Mouse (Mus musculus): Measurements from ENCODE around the gene Unc5a. TPM values are rescaled to one million over a fixed set of nuclear protein-coding genes. Genes with fewer than 3 reads are reported as not detected.

Unc5a gene
- polyA plus RNA-seq, 1 experiment from 2014 or later = 12.3 TPM

DNA sequence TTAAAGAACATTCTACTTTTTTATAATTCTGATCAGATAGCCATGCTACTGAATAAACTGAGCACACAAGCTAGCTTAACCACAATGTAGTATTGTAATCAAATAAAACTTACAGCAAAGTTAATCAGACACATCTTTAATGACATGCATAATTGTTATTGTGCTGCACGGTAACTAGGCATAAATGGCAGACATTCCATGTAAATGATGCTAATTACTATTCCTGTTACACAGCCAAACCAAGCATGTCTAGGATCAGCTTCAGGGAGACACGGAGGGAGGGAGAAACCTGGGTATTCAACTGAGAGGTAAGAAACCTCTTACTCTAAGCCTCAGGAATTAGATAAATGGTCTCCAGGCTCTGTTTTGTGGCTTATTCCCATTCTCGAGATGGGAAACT is 98.5 kb downstream of the Unc5a start:
- no peaks in the 10 kb centered on the region for H3K9me3 ChIP-seq (ENCODE audit: control insufficient read depth, low read length)
- no peaks in the 10 kb centered on the region for H3K36me3 ChIP-seq (ENCODE audit: control insufficient read depth, insufficient read depth, low read length)
- no peak overlapping the region for H3K9ac ChIP-seq (ENCODE audit: low read depth, low read length)
- H3K4me1 ChIP-seq (ENCODE audit: control insufficient read depth, insufficient read depth, low read depth, low read length) = no peaks in the 10 kb centered on the region
- H3K27me3 ChIP-seq (replicated peaks; ENCODE audit: control insufficient read depth, insufficient read depth, low read length) = no peaks in the 10 kb centered on the region
- no peak for ATAC-seq
- no peak overlapping the region for H3K4me2 ChIP-seq (ENCODE audit: low read length)
- no peak overlapping the region for H3K27ac ChIP-seq (ENCODE audit: low read depth, low read length)
- WGBS = 41% methylated on average over 3 of the region's 3 CpGs
- H3K4me3 ChIP-seq (ENCODE audit: low read length) = no peak overlapping the region

Other genes starting within 250 kb of the Unc5a start
- gene Cdhr2, start 247.9 kb upstream of the Unc5a start, polyA plus RNA-seq (2015; fragmentation: Nextera tagmentation; extraction: Ambion mirVana) = 0.16 and 0.21 TPM in 2 replicates
- gene Gprin1, start 199.5 kb upstream of the Unc5a start, polyA plus RNA-seq (2015; fragmentation: Nextera tagmentation; extraction: Ambion mirVana) = 4.5 and 5.7 TPM in 2 replicates
- gene Sncb, start 182.8 kb upstream of the Unc5a start, polyA plus RNA-seq (2015; fragmentation: Nextera tagmentation; extraction: Ambion mirVana) = 130 and 157 TPM in 2 replicates
- not detected in 2 replicates for gene Eif4e1b, start 165.4 kb upstream of the Unc5a start, polyA plus RNA-seq (2015; fragmentation: Nextera tagmentation; extraction: Ambion mirVana)
- 105 and 131 TPM in 2 replicates for gene Tspan17, start 160.0 kb upstream of the Unc5a start, polyA plus RNA-seq (2015; fragmentation: Nextera tagmentation; extraction: Ambion mirVana)
- 1.1 and 1.2 TPM in 2 replicates for gene Hk3, start 72.0 kb downstream of the Unc5a start, polyA plus RNA-seq (2015; fragmentation: Nextera tagmentation; extraction: Ambion mirVana)
- gene Uimc1, start 150.9 kb downstream of the Unc5a start, polyA plus RNA-seq (2015; fragmentation: Nextera tagmentation; extraction: Ambion mirVana) = 18.2 and 18.5 TPM in 2 replicates
- gene Zfp346, start 155.9 kb downstream of the Unc5a start, polyA plus RNA-seq (2015; fragmentation: Nextera tagmentation; extraction: Ambion mirVana) = 29.8 and 30.6 TPM in 2 replicates
- gene Gm17617, start 184.1 kb downstream of the Unc5a start, polyA plus RNA-seq (2015; fragmentation: Nextera tagmentation; extraction: Ambion mirVana) = not detected in 2 replicates
- 1.3 and 1.6 TPM in 2 replicates for gene Fgfr4, start 203.2 kb downstream of the Unc5a start, polyA plus RNA-seq (2015; fragmentation: Nextera tagmentation; extraction: Ambion mirVana)

Measured in hindbrain, embryonic 16.5 days (tissue).